Mouse (Mus musculus) c-Kit-positive CD71-negative TER-119-negative erythroid progenitor cells, embryonic 14.5 days (primary cell): Measurements from ENCODE around the gene Polr3b.

Experiments
- DNase-seq: peaks from one replicate; pipeline ENCODE4 v3.0.0-alpha.2; 2013; ENCODE audit warnings: low read depth

Gene Polr3b

GRCm38 (mm10) chr10:84610783-84611182 is 11.3 kb upstream of the Polr3b start:
- no peak for DNase-seq

GRCm38 (mm10) chr10:84611664-84612063 is 10.4 kb upstream of the Polr3b start:
- DNase-seq = no peak

GRCm38 (mm10) chr10:84612281-84612680 is 9.8 kb upstream of the Polr3b start:
- no peak for DNase-seq

GRCm38 (mm10) chr10:84613366-84613765 is 8.7 kb upstream of the Polr3b start:
- DNase-seq = no peak

- DNase-seq = no peak
Observed at GRCm38 (mm10) chr10:84615076-84615475, 7.0 kb upstream of the Polr3b start.

- DNase-seq = no peak
Observed at GRCm38 (mm10) chr10:84631182-84631581, 9.1 kb downstream of the Polr3b start.

- no peak for DNase-seq
Observed at GRCm38 (mm10) chr10:84632005-84632404, 9.9 kb downstream of the Polr3b start.

- no peak for DNase-seq
Observed at GRCm38 (mm10) chr10:84636656-84637055, 14.6 kb downstream of the Polr3b start.

GRCm38 (mm10) chr10:84638382-84638781 is 16.3 kb downstream of the Polr3b start:
- DNase-seq = no peak

GRCm38 (mm10) chr10:84639525-84640287 is 17.6 kb downstream of the Polr3b start:
- DNase-seq = no peak

- no peak for DNase-seq
Observed at GRCm38 (mm10) chr10:84640861-84641260, 18.8 kb downstream of the Polr3b start.

GRCm38 (mm10) chr10:84641576-84641975 is 19.5 kb downstream of the Polr3b start:
- no peak for DNase-seq

GRCm38 (mm10) chr10:84645940-84646339 is 23.8 kb downstream of the Polr3b start:
- no peak for DNase-seq

GRCm38 (mm10) chr10:84646506-84647102 is 24.5 kb downstream of the Polr3b start:
- no peak for DNase-seq

- no peak for DNase-seq
Observed at GRCm38 (mm10) chr10:84647264-84647663, 25.2 kb downstream of the Polr3b start.

GRCm38 (mm10) chr10:84648911-84649310 is 26.8 kb downstream of the Polr3b start:
- no peak for DNase-seq

GRCm38 (mm10) chr10:84654029-84654428 is 31.9 kb downstream of the Polr3b start:
- no peak for DNase-seq

- no peak for DNase-seq
Observed at GRCm38 (mm10) chr10:84654731-84655130, 32.6 kb downstream of the Polr3b start.

- no peak for DNase-seq
Observed at GRCm38 (mm10) chr10:84656618-84657017, 34.5 kb downstream of the Polr3b start.

GRCm38 (mm10) chr10:84657437-84658087 is 35.5 kb downstream of the Polr3b start:
- DNase-seq = no peak

GRCm38 (mm10) chr10:84658088-84658848 is 36.2 kb downstream of the Polr3b start:
- no peak for DNase-seq

- no peak for DNase-seq
Observed at GRCm38 (mm10) chr10:84659281-84659680, 37.2 kb downstream of the Polr3b start.
